Mouse (Mus musculus) kidney, postnatal 10 days (tissue): ENCODE data around the gene Gm43191.

Source experiments
- DNase-seq: peaks from one replicate; pipeline ENCODE4 v3.0.0; 2021; ENCODE audit warnings: mixed read lengths

The Gm43191 gene

GRCm38 (mm10) chr3:116620636-116621370 is 60.3 kb downstream of the Gm43191 start:
- DNase-seq, result no peak

GRCm38 (mm10) chr3:116618855-116619254 is 62.2 kb downstream of the Gm43191 start:
- no peak for DNase-seq

- DNase-seq, result no peak
Observed at GRCm38 (mm10) chr3:116615318-116616068, 65.6 kb downstream of the Gm43191 start.

- DNase-seq, result no peak
Observed at GRCm38 (mm10) chr3:116614295-116614892, 66.7 kb downstream of the Gm43191 start, which contains the start of gene Trmt13. Gene Trmt13, minus strand, starts transcription at chr3:116614587.

- DNase-seq, result no peak
Observed at GRCm38 (mm10) chr3:116604570-116604969, 76.5 kb downstream of the Gm43191 start.

GRCm38 (mm10) chr3:116601781-116602180 is 79.3 kb downstream of the Gm43191 start:
- no peak for DNase-seq

- DNase-seq, result no peak
Observed at GRCm38 (mm10) chr3:116601005-116601404, 80.1 kb downstream of the Gm43191 start.

- no peak for DNase-seq
Observed at GRCm38 (mm10) chr3:116599705-116600104, 81.4 kb downstream of the Gm43191 start.

GRCm38 (mm10) chr3:116595603-116595991 is 85.5 kb downstream of the Gm43191 start:
- DNase-seq, result no peak

GRCm38 (mm10) chr3:116594728-116595602 is 86.1 kb downstream of the Gm43191 start, which contains the start of gene Sass6:
Gene Sass6, plus strand, starts transcription at chr3:116594982.
- DNase-seq, result peak; percentile 100

- no peak for DNase-seq
Observed at GRCm38 (mm10) chr3:116594076-116594727, 86.9 kb downstream of the Gm43191 start.
